Mouse (Mus musculus) stomach, embryonic 15.5 days (tissue): ENCODE data around the gene Kcnma1. TPM values are rescaled to one million over a fixed set of nuclear protein-coding genes. Genes with fewer than 3 reads are reported as not detected.
A peak's percentile ranks its signal among the peaks of the same experiment; 100 is the strongest.

Experiments
- ATAC-seq: fragments of 200-750 bp; cut with Nextera tagmentation; 2 replicates; pipeline ENCODE4 v1.8.0; 2017; ENCODE audit warnings: low read depth, moderate number of reproducible peaks, moderate TSS enrichment; ENCODE audit not compliant: insufficient read depth, low FRiP score
- H3K27ac ChIP-seq: fragments of 300-500 bp; sonication (generic); 2 replicates; pipeline ENCODE4 v1.5.1; 2015; ENCODE audit warnings: mild to moderate bottlenecking, inconsistent platforms
- H3K27me3 ChIP-seq: fragments of 300-500 bp; sonication (generic); replicated peaks from 2 replicates; pipeline ENCODE4 v1.6.1; 2015; ENCODE audit warnings: inconsistent platforms
- H3K36me3 ChIP-seq: fragments of 300-500 bp; sonication (generic); 2 replicates; pipeline ENCODE4 v1.6.1; 2015; ENCODE audit warnings: inconsistent platforms
- H3K4me1 ChIP-seq: fragments of 300-500 bp; sonication (generic); 2 replicates; pipeline ENCODE4 v1.6.1; 2015; ENCODE audit warnings: inconsistent platforms
- H3K4me2 ChIP-seq: fragments of 300-500 bp; sonication (generic); 2 replicates; pipeline ENCODE4 v1.6.1; 2015; ENCODE audit warnings: mild to moderate bottlenecking, inconsistent platforms
- H3K4me3 ChIP-seq: fragments of 300-500 bp; sonication (generic); replicated peaks from 2 replicates; pipeline ENCODE4 v1.5.1; 2015; ENCODE audit warnings: inconsistent platforms
- H3K9ac ChIP-seq: fragments of 300-500 bp; sonication (generic); 2 replicates; pipeline ENCODE4 v1.6.1; 2015; ENCODE audit warnings: inconsistent platforms
- H3K9me3 ChIP-seq: fragments of 300-500 bp; sonication (generic); 2 replicates; pipeline ENCODE4 v1.6.1; 2016; ENCODE audit warnings: inconsistent platforms
- WGBS: fragments of 180-500 bp; shearing (Covaris S2); methylation state at CpG from one replicate; pipeline ENCODE4 v1.1.7; 2015; 5-methylcytosine and 5-hydroxymethylcytosine counted together
- polyA plus RNA-seq: library from polyadenylated mRNA; unstranded; fragments of >200 nt; fragmentation: Nextera tagmentation; extraction: Ambion mirVana; gene quantifications from 2 replicates; pipeline ENCODE4 v1.2.1, GENCODE M21; 2015

The Kcnma1 gene
- polyA plus RNA-seq, 1 experiment from 2014 or later = 11.2 TPM

GRCm38 (mm10) chr14:23437467-23437866 is 576.8 kb downstream of the Kcnma1 start:
- ATAC-seq = 0 out of 2 replicates have a peak, but pooled peaks have one; percentile 35
- WGBS = 63% methylated on average over 3 of the region's 3 CpGs

GRCm38 (mm10) chr14:23435861-23436260 is 578.4 kb downstream of the Kcnma1 start:
- no peak for ATAC-seq
- H3K36me3 ChIP-seq = no peaks in the 10 kb centered on the region
- H3K9ac ChIP-seq = no peak overlapping the region
- no peaks in the 10 kb centered on the region for H3K27me3 ChIP-seq
- H3K4me1 ChIP-seq = no peaks in the 10 kb centered on the region
- H3K9me3 ChIP-seq = no peaks in the 10 kb centered on the region
- 57% methylated on average over 8 of the region's 8 CpGs for WGBS
- no peak overlapping the region for H3K27ac ChIP-seq
- no peak overlapping the region for H3K4me3 ChIP-seq
- H3K4me2 ChIP-seq = no peak overlapping the region

More at GRCm38 (mm10) chr14:23437467-23437866, 576.8 kb downstream of the Kcnma1 start:
- Histone ChIP-seq H3K9ac (no peak overlapping the region), H3K27ac (no peak overlapping the region), H3K4me1 (no peaks in the 10 kb centered on the region), H3K9me3 (no peaks in the 10 kb centered on the region), H3K4me2 (no peak overlapping the region), H3K36me3 (no peaks in the 10 kb centered on the region), H3K27me3 (no peaks in the 10 kb centered on the region), H3K4me3 (no peak overlapping the region)

GRCm38 (mm10) chr14:23430006-23430405 is 584.3 kb downstream of the Kcnma1 start:
- no peaks in the 10 kb centered on the region for H3K27me3 ChIP-seq
- H3K9ac ChIP-seq = no peak overlapping the region
- no peaks in the 10 kb centered on the region for H3K4me1 ChIP-seq
- H3K36me3 ChIP-seq = no peaks in the 10 kb centered on the region
- no peak overlapping the region for H3K4me3 ChIP-seq
- H3K9me3 ChIP-seq = no peaks in the 10 kb centered on the region
- H3K4me2 ChIP-seq = no peak overlapping the region
- ATAC-seq = no peak
- WGBS = 79% methylated on average over 2 of the region's 2 CpGs
- H3K27ac ChIP-seq = no peak overlapping the region

GRCm38 (mm10) chr14:23429043-23429442 is 585.2 kb downstream of the Kcnma1 start:
- ATAC-seq = peak; percentile 63; the same call in 1 of the 2 replicates
- no peaks in the 10 kb centered on the region for H3K4me1 ChIP-seq
- no peak overlapping the region for H3K4me3 ChIP-seq
- no peaks in the 10 kb centered on the region for H3K27me3 ChIP-seq
- H3K27ac ChIP-seq = no peak overlapping the region
- no peaks in the 10 kb centered on the region for H3K9me3 ChIP-seq
- WGBS = 25% methylated on average over 4 of the region's 4 CpGs
- no peak overlapping the region for H3K9ac ChIP-seq
- no peak overlapping the region for H3K4me2 ChIP-seq
- no peaks in the 10 kb centered on the region for H3K36me3 ChIP-seq

- no peak overlapping the region for H3K9ac ChIP-seq
- no peaks in the 10 kb centered on the region for H3K9me3 ChIP-seq
- no peak for ATAC-seq
- H3K36me3 ChIP-seq = no peaks in the 10 kb centered on the region
- whole genome bisulfite sequencing = 75% methylated on average over 12 of the region's 12 CpGs
- no peak overlapping the region for H3K4me2 ChIP-seq
- H3K27ac ChIP-seq = no peak overlapping the region
- no peak overlapping the region for H3K4me3 ChIP-seq
- H3K4me1 ChIP-seq = no peaks in the 10 kb centered on the region
- H3K27me3 ChIP-seq = no peaks in the 10 kb centered on the region
Measured at GRCm38 (mm10) chr14:23422481-23423040, 591.7 kb downstream of the Kcnma1 start.

GRCm38 (mm10) chr14:23418955-23419354 is 595.3 kb downstream of the Kcnma1 start:
- no peak overlapping the region for H3K9ac ChIP-seq
- H3K4me3 ChIP-seq = no peak overlapping the region
- ATAC-seq = no peak
- no peaks in the 10 kb centered on the region for H3K36me3 ChIP-seq
- 86% methylated on average over 3 of the region's 3 CpGs for WGBS
- no peaks in the 10 kb centered on the region for H3K9me3 ChIP-seq
- H3K4me1 ChIP-seq = no peaks in the 10 kb centered on the region
- H3K27ac ChIP-seq = no peak overlapping the region
- no peaks in the 10 kb centered on the region for H3K27me3 ChIP-seq
- no peak overlapping the region for H3K4me2 ChIP-seq

- Histone ChIP-seq H3K4me2 (no peak overlapping the region), H3K9me3 (no peaks in the 10 kb centered on the region), H3K27ac (no peak overlapping the region), H3K9ac (no peak overlapping the region), H3K4me3 (no peak overlapping the region), H3K36me3 (no peaks in the 10 kb centered on the region), H3K4me1 (no peaks in the 10 kb centered on the region), H3K27me3 (no peaks in the 10 kb centered on the region)
- ATAC-seq = no peak
- 84% methylated on average over 2 of the region's 2 CpGs for WGBS
Measured at GRCm38 (mm10) chr14:23407051-23407450, 607.2 kb downstream of the Kcnma1 start.

GRCm38 (mm10) chr14:23400777-23401469 is 613.4 kb downstream of the Kcnma1 start:
- Histone ChIP-seq H3K9ac (no peak overlapping the region), H3K27ac (peak overlapping the region; percentile 11; the same call in 1 of the 2 replicates), H3K4me3 (no peak overlapping the region), H3K4me1 (no peaks in the 10 kb centered on the region), H3K27me3 (no peaks in the 10 kb centered on the region), H3K9me3 (no peaks in the 10 kb centered on the region), H3K36me3 (no peaks in the 10 kb centered on the region), H3K4me2 (no peak overlapping the region)
- peak; percentile 56; the same call in 1 of the 2 replicates for ATAC-seq
- WGBS = 11% methylated on average over 6 of the region's 6 CpGs

- ATAC-seq = no peak
- Histone ChIP-seq H3K27ac (no peak overlapping the region), H3K9ac (no peak overlapping the region), H3K4me1 (no peaks in the 10 kb centered on the region), H3K36me3 (no peaks in the 10 kb centered on the region), H3K9me3 (no peaks in the 10 kb centered on the region), H3K4me2 (no peak overlapping the region), H3K4me3 (no peak overlapping the region), H3K27me3 (no peaks in the 10 kb centered on the region)
- 68% methylated on average over 1 of the region's 1 CpGs for WGBS
Measured at GRCm38 (mm10) chr14:23397642-23398041, 616.6 kb downstream of the Kcnma1 start.

GRCm38 (mm10) chr14:23391566-23391965 is 622.7 kb downstream of the Kcnma1 start:
- ATAC-seq = no peak
- Histone ChIP-seq H3K27ac (no peak overlapping the region), H3K4me2 (no peak overlapping the region), H3K4me3 (no peak overlapping the region), H3K27me3 (no peaks in the 10 kb centered on the region), H3K4me1 (no peaks in the 10 kb centered on the region), H3K36me3 (no peaks in the 10 kb centered on the region), H3K9ac (no peak overlapping the region), H3K9me3 (no peaks in the 10 kb centered on the region)
- WGBS = 50% methylated on average over 3 of the region's 3 CpGs

- Histone ChIP-seq H3K27me3 (no peaks in the 10 kb centered on the region), H3K27ac (no peak overlapping the region), H3K9ac (no peak overlapping the region), H3K4me3 (no peak overlapping the region), H3K9me3 (no peaks in the 10 kb centered on the region), H3K4me1 (no peaks in the 10 kb centered on the region), H3K36me3 (no peaks in the 10 kb centered on the region), H3K4me2 (no peak overlapping the region)
- WGBS = 75% methylated on average over 5 of the region's 5 CpGs
- no peak for ATAC-seq
Measured at GRCm38 (mm10) chr14:23390768-23391167, 623.5 kb downstream of the Kcnma1 start.

GRCm38 (mm10) chr14:23390161-23390560 is 624.1 kb downstream of the Kcnma1 start:
- Histone ChIP-seq H3K36me3 (no peaks in the 10 kb centered on the region), H3K9me3 (no peaks in the 10 kb centered on the region)
- 56% methylated on average over 4 of the region's 4 CpGs for WGBS

More at GRCm38 (mm10) chr14:23390161-23390560, 624.1 kb downstream of the Kcnma1 start:
- Histone ChIP-seq H3K4me3 (no peak overlapping the region), H3K27me3 (no peaks in the 10 kb centered on the region), H3K4me1 (no peaks in the 10 kb centered on the region), H3K9ac (no peak overlapping the region), H3K4me2 (no peak overlapping the region), H3K27ac (no peak overlapping the region)
- no peak for ATAC-seq
